In genomic region chr12:80191806-80192205, GRCm38 (mm10) we compare ENCODE assay signal across 21 mouse cellular contexts.
"Had no signal": no experiment of that assay in that cellular context is flagged by ENCODE, and none has a peak within 500 bp of the region (broad histone marks: within the 10 kb centered on the region; RNA-seq: fewer than 3 reads in every experiment).

No protein-coding gene starts in this region.

- ATAC-seq: liver, postnatal 0 days; lung, postnatal 0 days; midbrain, embryonic 13.5 days; midbrain, embryonic 16.5 days had no signal

- H3K27me3 ChIP-seq: kidney, embryonic 15.5 days; limb, embryonic 13.5 days; megakaryocyte, embryonic 14.5 days; midbrain, embryonic 13.5 days; neural tube, embryonic 13.5 days; stomach, embryonic 15.5 days had no signal

- DNase-seq: kidney, postnatal 14 days; kidney, postnatal 4 days; layer of hippocampus, adult 9-11 months; liver, postnatal 0 days; lung, embryonic 14.5 days; lung, postnatal 36 days; right cerebral cortex, postnatal 25 days; spleen, adult 18-20 months; thymus, postnatal 25 days had no signal

- H3K9ac ChIP-seq: kidney, embryonic 15.5 days; limb, embryonic 13.5 days; liver, embryonic 14.5 days; liver, postnatal 0 days; lung, embryonic 14.5 days; midbrain, embryonic 13.5 days; neural tube, embryonic 13.5 days; stomach, embryonic 15.5 days had no signal

- H3K4me2 ChIP-seq: kidney, embryonic 15.5 days; limb, embryonic 13.5 days; lung, embryonic 14.5 days; midbrain, embryonic 13.5 days; neural tube, embryonic 13.5 days; stomach, embryonic 15.5 days had no signal

- H3K4me3 ChIP-seq: kidney, embryonic 15.5 days; limb, embryonic 10.5 days; limb, embryonic 13.5 days; midbrain, embryonic 10.5 days; midbrain, embryonic 13.5 days; myocyte; neural tube, embryonic 13.5 days; stomach, embryonic 15.5 days had no signal

- H3K4me1 ChIP-seq: kidney, embryonic 15.5 days; limb, embryonic 13.5 days; midbrain, embryonic 13.5 days; neural tube, embryonic 13.5 days; stomach, embryonic 15.5 days had no signal

- H3K9me3 ChIP-seq: kidney, embryonic 15.5 days; limb, embryonic 10.5 days; limb, embryonic 13.5 days; megakaryocyte, embryonic 14.5 days; midbrain, embryonic 10.5 days; midbrain, embryonic 13.5 days; neural tube, embryonic 13.5 days; stomach, embryonic 15.5 days had no signal

- H3K27ac ChIP-seq: kidney, embryonic 15.5 days; limb, embryonic 10.5 days; limb, embryonic 13.5 days; liver, embryonic 14.5 days; midbrain, embryonic 13.5 days; stomach, embryonic 15.5 days had no signal
